Comparison of ENCODE assay signal across 8 mouse cellular contexts in the genomic region with DNA sequence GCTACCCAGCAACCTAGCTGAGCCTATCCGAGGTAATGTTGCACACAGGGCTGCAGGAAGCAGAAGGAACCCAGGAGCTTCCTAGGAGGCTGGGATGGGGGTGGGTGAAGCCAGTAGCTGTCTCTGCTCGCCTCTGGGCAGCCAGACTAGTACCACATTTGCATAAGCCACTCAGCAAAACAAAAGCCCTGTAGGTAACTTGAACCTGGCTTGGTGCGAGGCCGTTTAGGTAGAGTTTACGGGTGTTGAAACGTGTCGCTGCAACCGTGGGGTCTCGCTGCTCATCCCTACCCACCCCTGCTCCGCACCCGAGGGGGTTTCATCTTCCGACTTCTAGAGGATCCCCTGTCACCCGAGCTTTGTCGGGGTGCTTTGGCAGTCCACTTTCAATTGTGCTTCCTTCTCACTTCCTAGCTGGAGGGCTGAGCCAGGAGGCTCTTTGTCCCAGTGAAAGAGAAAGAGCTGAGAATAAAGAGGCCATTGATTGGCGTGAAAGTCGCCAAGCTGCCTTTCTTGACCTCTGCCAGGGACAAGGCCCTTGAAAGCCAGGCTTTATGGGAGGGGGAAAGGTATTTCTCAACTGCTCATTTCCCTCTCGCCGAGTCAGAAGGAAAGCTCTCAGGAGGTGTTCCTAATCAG. TPM values are rescaled to one million over a fixed set of nuclear protein-coding genes. Genes with fewer than 3 reads are reported as not detected.
DNase-seq lines count a peak whose midpoint lies in the region; ATAC-seq and TF ChIP-seq lines count a peak whose summit lies in the region.

No protein-coding gene starts in this region.

- H3K36me3 ChIP-seq in E14TG2a.4 (ENCODE audit: insufficient read depth, low read length): no peaks in the 10 kb centered on the region
- no peaks in the 10 kb centered on the region for H3K36me3 ChIP-seq in hindbrain, embryonic 16.5 days (ENCODE audit: control insufficient read depth, insufficient read depth, low read length)

- H3K9me3 ChIP-seq in E14TG2a.4 (ENCODE audit: low read length): peaks cover 5% of the 10 kb centered on the region; the same call in 1 of the 2 replicates
- no peaks in the 10 kb centered on the region for H3K9me3 ChIP-seq in hindbrain, embryonic 16.5 days (ENCODE audit: control insufficient read depth, low read length)

- peak overlapping the region; percentile 22 for H3K4me2 ChIP-seq in hindbrain, embryonic 16.5 days (ENCODE audit: low read length)

- WGBS in hindbrain, embryonic 16.5 days: 3% methylated on average over 18 of the region's 18 CpGs

- no peak for DNase-seq in urinary bladder, adult 18-20 months (ENCODE audit: low spot score in 2 of 2)
- no peak for DNase-seq in right cerebral cortex, postnatal 14 days
- no peak for DNase-seq in adrenal gland, postnatal 10 days

- no peaks in the 10 kb centered on the region for H3K27me3 ChIP-seq in E14TG2a.4 (ENCODE audit: insufficient read depth, low read length)
- peaks cover 4% of the 10 kb centered on the region; the same call in 1 of the 2 replicates for H3K27me3 ChIP-seq in hindbrain, embryonic 16.5 days (replicated peaks; ENCODE audit: control insufficient read depth, insufficient read depth, low read length)

- peaks cover 83% of the 10 kb centered on the region for H3K4me1 ChIP-seq in E14TG2a.4 (replicated peaks; ENCODE audit: low read depth, low read length)
- peaks cover 8% of the 10 kb centered on the region for H3K4me1 ChIP-seq in hindbrain, embryonic 16.5 days (ENCODE audit: control insufficient read depth, insufficient read depth, low read depth, low read length)

- no peak overlapping the region; the same call in 1 of the 2 replicates for H3K9ac ChIP-seq in hindbrain, embryonic 16.5 days (ENCODE audit: low read depth, low read length)

- no peak for TF ChIP-seq CTCF in E14TG2a.4 (conservative IDR thresholded peaks at IDR 0.05; ENCODE audit: low read length)

- ATAC-seq in common myeloid progenitor, adult 5-6 weeks (replicated peaks; ENCODE audit: low read depth, poor library complexity, severe bottlenecking): peak; percentile 73
- no peak for ATAC-seq in hindbrain, embryonic 16.5 days
- peak; percentile 85 for ATAC-seq in megakaryocyte progenitor cell, adult 5-6 weeks (replicated peaks; ENCODE audit: poor library complexity)
- ATAC-seq in CD4-positive, CD25-positive, alpha-beta regulatory T cell, adult 4 months: no peak

- H3K27ac ChIP-seq in hindbrain, embryonic 16.5 days (ENCODE audit: low read depth, low read length): no peak overlapping the region

- H3K4me3 ChIP-seq in E14TG2a.4 (replicated peaks; ENCODE audit: low read length): peak overlapping the region; percentile 60
- no peak overlapping the region for H3K4me3 ChIP-seq in hindbrain, embryonic 16.5 days (ENCODE audit: low read length)

RNA-seq across cellular contexts. Expression of gene Rybp, which starts 48.3 kb away (rescaled TPM):
- 25.3 and 56.1 TPM in 2 replicates for total RNA-seq in common myeloid progenitor, adult 5-6 weeks (2017)
- 14.2 and 17.3 TPM in 2 replicates for polyA plus RNA-seq in hindbrain, embryonic 16.5 days (2015; fragmentation: Nextera tagmentation; extraction: Ambion mirVana)
- total RNA-seq in megakaryocyte progenitor cell, adult 5-6 weeks (2015): 29.9 and 34.5 TPM in 2 replicates
- total RNA-seq in megakaryocyte progenitor cell, adult 5-6 weeks (2017): 15.4 and 37.0 TPM in 2 replicates
- polyA plus RNA-seq in CD4-positive, CD25-positive, alpha-beta regulatory T cell, adult 4 months (2017; shearing (Covaris generic)): 10 to 100 TPM; 11.8 to 13.7 TPM
- total RNA-seq in adrenal gland, postnatal 10 days (2021): 10 to 100 TPM; 21.4 to 30.1 TPM

Comparison
In these comparisons a context has a peak if more than half of its experiments do, and no peak if none do; other contexts are left out.
1. ATAC-seq: peak in common myeloid progenitor, adult 5-6 weeks (single experiment) and megakaryocyte progenitor cell, adult 5-6 weeks (single experiment); none in hindbrain, embryonic 16.5 days (single experiment) and CD4-positive, CD25-positive, alpha-beta regulatory T cell, adult 4 months (single experiment).